19 mouse cellular contexts compared by ENCODE assay signal in the genomic region with DNA sequence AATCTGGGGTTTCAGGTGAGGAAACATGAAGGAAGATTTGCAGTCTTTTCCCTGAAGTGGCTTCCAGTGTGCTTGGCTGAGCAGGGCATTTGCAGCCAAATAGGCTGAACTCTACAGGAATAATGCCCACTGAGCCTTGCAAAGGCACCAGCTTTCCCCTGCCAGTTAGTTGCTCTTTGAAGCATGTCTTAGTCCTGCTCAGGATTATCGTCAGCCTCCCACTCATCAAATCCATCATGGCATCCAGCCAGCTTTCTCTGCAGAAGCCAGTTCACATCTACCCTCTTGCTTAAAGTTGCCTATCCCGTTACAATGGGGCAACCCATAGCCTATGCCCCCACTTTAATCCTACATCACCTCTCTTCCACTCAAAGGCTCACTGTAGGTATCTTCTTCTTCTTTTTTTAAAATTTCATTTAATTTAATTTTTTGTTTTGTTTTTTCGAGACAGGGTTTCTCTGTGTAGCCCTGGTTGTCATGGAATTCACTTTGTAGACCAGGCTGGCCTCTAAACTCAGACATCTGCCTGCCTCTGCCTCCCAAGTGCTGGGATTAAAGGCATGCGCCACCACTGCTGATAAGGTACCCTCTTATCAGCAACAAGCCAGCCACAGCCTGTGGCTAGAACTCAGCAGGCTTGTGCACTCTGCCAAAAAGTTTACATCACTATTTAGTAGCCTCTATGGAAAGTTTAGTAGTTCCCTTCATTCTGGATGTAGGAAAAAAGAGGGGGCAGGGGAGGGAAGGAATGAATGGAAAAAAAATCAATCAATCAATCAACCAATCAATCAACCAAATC. TPM values are rescaled to one million over a fixed set of nuclear protein-coding genes. Genes with fewer than 3 reads are reported as not detected.
A peak's percentile ranks its signal among the peaks of the same experiment; 100 is the strongest.
DNase-seq lines count a peak whose midpoint lies in the region; ATAC-seq lines count a peak whose summit lies in the region.
"Had no signal": no experiment of that assay in that cellular context is flagged by ENCODE, and none has a peak within 500 bp of the region (broad histone marks: within the 10 kb centered on the region; RNA-seq: fewer than 3 reads in every experiment).

No protein-coding gene starts in this region.

- H3K36me3 ChIP-seq in forebrain, embryonic 14.5 days (ENCODE audit: control insufficient read depth, insufficient read depth, low read length), result no peaks in the 10 kb centered on the region
- no peaks in the 10 kb centered on the region for H3K36me3 ChIP-seq in forebrain, embryonic 15.5 days
- no peaks in the 10 kb centered on the region for H3K36me3 ChIP-seq in midbrain, embryonic 14.5 days (ENCODE audit: control insufficient read depth, insufficient read depth, low read length)
- no peaks in the 10 kb centered on the region for H3K36me3 ChIP-seq in midbrain, embryonic 13.5 days
- H3K36me3 ChIP-seq: embryonic facial prominence, embryonic 13.5 days; forebrain, embryonic 10.5 days; heart, embryonic 12.5 days had no signal

- ATAC-seq in forebrain, embryonic 14.5 days, result no peak
- ATAC-seq in forebrain, embryonic 15.5 days (replicated peaks), result no peak
- ATAC-seq in midbrain, embryonic 14.5 days (ENCODE audit: low FRiP score, low TSS enrichment), result no peak
- no peak for ATAC-seq in midbrain, embryonic 13.5 days
- ATAC-seq: hindbrain, embryonic 16.5 days; liver, postnatal 0 days had no signal

- no peak overlapping the region for H3K4me2 ChIP-seq in forebrain, embryonic 14.5 days (ENCODE audit: low read length)
- H3K4me2 ChIP-seq in forebrain, embryonic 15.5 days (replicated peaks), result no peak overlapping the region
- no peak overlapping the region for H3K4me2 ChIP-seq in midbrain, embryonic 14.5 days (ENCODE audit: low read length)
- no peak overlapping the region for H3K4me2 ChIP-seq in midbrain, embryonic 13.5 days (replicated peaks)
- H3K4me2 ChIP-seq: embryonic facial prominence, embryonic 13.5 days; heart, embryonic 12.5 days had no signal

- no peaks in the 10 kb centered on the region for H3K9me3 ChIP-seq in forebrain, embryonic 14.5 days (replicated peaks; ENCODE audit: control insufficient read depth, low read length)
- H3K9me3 ChIP-seq in forebrain, embryonic 15.5 days, result no peaks in the 10 kb centered on the region
- no peaks in the 10 kb centered on the region for H3K9me3 ChIP-seq in midbrain, embryonic 14.5 days (ENCODE audit: control insufficient read depth, low read length)
- no peaks in the 10 kb centered on the region for H3K9me3 ChIP-seq in midbrain, embryonic 13.5 days
- H3K9me3 ChIP-seq: embryonic facial prominence, embryonic 13.5 days; forebrain, embryonic 10.5 days had no signal

- no peak overlapping the region for H3K4me3 ChIP-seq in forebrain, embryonic 14.5 days (ENCODE audit: low read depth, low read length)
- no peak overlapping the region for H3K4me3 ChIP-seq in forebrain, embryonic 15.5 days
- H3K4me3 ChIP-seq in midbrain, embryonic 14.5 days (replicated peaks; ENCODE audit: low read depth, low read length), result no peak overlapping the region
- no peak overlapping the region for H3K4me3 ChIP-seq in midbrain, embryonic 13.5 days (replicated peaks)
- H3K4me3 ChIP-seq: embryonic facial prominence, embryonic 13.5 days; forebrain, embryonic 10.5 days; heart, embryonic 12.5 days had no signal

- H3K27me3 ChIP-seq in forebrain, embryonic 14.5 days (replicated peaks; ENCODE audit: control insufficient read depth, insufficient read depth, low read length), result no peaks in the 10 kb centered on the region
- H3K27me3 ChIP-seq in forebrain, embryonic 15.5 days, result no peaks in the 10 kb centered on the region
- H3K27me3 ChIP-seq in midbrain, embryonic 14.5 days (ENCODE audit: control insufficient read depth, insufficient read depth, low read length), result no peaks in the 10 kb centered on the region
- H3K27me3 ChIP-seq in midbrain, embryonic 13.5 days, result no peaks in the 10 kb centered on the region
- H3K27me3 ChIP-seq: embryonic facial prominence, embryonic 13.5 days; heart, embryonic 12.5 days had no signal

- peak; percentile 13 for DNase-seq in forebrain, embryonic 14.5 days (ENCODE audit: low spot score)
- DNase-seq in midbrain, embryonic 14.5 days, result peak; percentile 42
- peak; percentile 56 for DNase-seq in gonadal fat pad, adult 2 months (ENCODE audit: low read depth)
- peak; percentile 40 for DNase-seq in retina, postnatal 7 days (ENCODE audit: low read depth, low spot score)
- no peak for DNase-seq in layer of hippocampus, postnatal 14 days (ENCODE audit: low spot score in 2 of 2)
- no peak for DNase-seq in embryo, embryonic 11 days
- DNase-seq: B cell, adult 2 months; gastrocnemius, postnatal 25 days; heart, postnatal 36 days; liver; liver, postnatal 0 days had no signal

- H3K27ac ChIP-seq in forebrain, embryonic 14.5 days (ENCODE audit: low read depth, low read length), result no peak overlapping the region
- H3K27ac ChIP-seq in forebrain, embryonic 15.5 days (replicated peaks), result no peak overlapping the region
- no peak overlapping the region for H3K27ac ChIP-seq in midbrain, embryonic 14.5 days (replicated peaks; ENCODE audit: low read depth, low read length)
- no peak overlapping the region for H3K27ac ChIP-seq in midbrain, embryonic 13.5 days
- H3K27ac ChIP-seq: embryonic facial prominence, embryonic 13.5 days; forebrain, embryonic 10.5 days had no signal

- no peak overlapping the region for H3K9ac ChIP-seq in forebrain, embryonic 14.5 days (ENCODE audit: low read length)
- no peak overlapping the region for H3K9ac ChIP-seq in forebrain, embryonic 15.5 days (replicated peaks)
- H3K9ac ChIP-seq in midbrain, embryonic 14.5 days (replicated peaks; ENCODE audit: low read length), result no peak overlapping the region
- no peak overlapping the region for H3K9ac ChIP-seq in midbrain, embryonic 13.5 days (replicated peaks)
- H3K9ac ChIP-seq: embryonic facial prominence, embryonic 13.5 days; heart, embryonic 12.5 days; liver, postnatal 0 days had no signal

- H3K4me1 ChIP-seq in forebrain, embryonic 14.5 days (ENCODE audit: control insufficient read depth, insufficient read depth, low read length), result no peaks in the 10 kb centered on the region
- H3K4me1 ChIP-seq in forebrain, embryonic 15.5 days, result no peaks in the 10 kb centered on the region
- no peaks in the 10 kb centered on the region for H3K4me1 ChIP-seq in midbrain, embryonic 14.5 days (ENCODE audit: control insufficient read depth, insufficient read depth, low read length)
- H3K4me1 ChIP-seq in midbrain, embryonic 13.5 days (replicated peaks), result no peaks in the 10 kb centered on the region
- H3K4me1 ChIP-seq: embryonic facial prominence, embryonic 13.5 days; forebrain, embryonic 10.5 days; heart, embryonic 12.5 days had no signal

- WGBS in forebrain, embryonic 14.5 days, result 61% methylated on average over 4 of the region's 4 CpGs
- 60% methylated on average over 4 of the region's 4 CpGs for WGBS in forebrain, embryonic 15.5 days
- 63% methylated on average over 4 of the region's 4 CpGs for WGBS in midbrain, embryonic 14.5 days
- WGBS in midbrain, embryonic 13.5 days, result 69% methylated on average over 4 of the region's 4 CpGs

RNA-seq across cellular contexts. Expression of a gene that starts 9.6 kb away (rescaled TPM):
- 14.3 and 15.5 TPM in 2 replicates for polyA plus RNA-seq in forebrain, embryonic 14.5 days (2014; fragmentation: Nextera tagmentation; extraction: Ambion mirVana)
- polyA plus RNA-seq in forebrain, embryonic 15.5 days (2015; fragmentation: Nextera tagmentation; extraction: Ambion mirVana), result 9.8 and 10.6 TPM in 2 replicates
- polyA plus RNA-seq in midbrain, embryonic 14.5 days (2014; fragmentation: Nextera tagmentation; extraction: Ambion mirVana), result 18.8 and 19.1 TPM in 2 replicates
- 9.9 and 11.2 TPM in 2 replicates for polyA plus RNA-seq in midbrain, embryonic 13.5 days (2015; fragmentation: Nextera tagmentation; extraction: Ambion mirVana)
- 18.2 and 22.7 TPM in 2 replicates for polyA plus RNA-seq in gonadal fat pad, adult 2 months (2012; rRNA removed)
- 10 to 100 TPM; 77.4 to 79.8 TPM for total RNA-seq in layer of hippocampus, postnatal 14 days (2021)

RNA-seq across cellular contexts. Expression of a gene that starts 34.4 kb away (rescaled TPM):
- polyA plus RNA-seq in forebrain, embryonic 14.5 days (2014; fragmentation: Nextera tagmentation; extraction: Ambion mirVana), result 1.9 and 2.2 TPM in 2 replicates
- polyA plus RNA-seq in forebrain, embryonic 15.5 days (2015; fragmentation: Nextera tagmentation; extraction: Ambion mirVana), result 0.95 and 2.0 TPM in 2 replicates
- 0.66 and 0.78 TPM in 2 replicates for polyA plus RNA-seq in midbrain, embryonic 14.5 days (2014; fragmentation: Nextera tagmentation; extraction: Ambion mirVana)
- 0.57 and 0.93 TPM in 2 replicates for polyA plus RNA-seq in midbrain, embryonic 13.5 days (2015; fragmentation: Nextera tagmentation; extraction: Ambion mirVana)
- polyA plus RNA-seq in gonadal fat pad, adult 2 months (2012; rRNA removed), result 0.36 and 1.4 TPM in 2 replicates
- total RNA-seq in layer of hippocampus, postnatal 14 days (2021), result 1 to 10 TPM; 1.1 to 2.1 TPM
- total RNA-seq: common myeloid progenitor, adult 5-6 weeks; gastrocnemius, postnatal 25 days; heart, postnatal 36 days had no signal
- polyA plus RNA-seq: liver, postnatal 0 days; small intestine, adult 2 months had no signal

Comparison
In these comparisons a context has a peak if more than half of its experiments do, and no peak if none do; other contexts are left out.
1. DNase-seq: peak in forebrain, embryonic 14.5 days (single experiment), midbrain, embryonic 14.5 days (single experiment), gonadal fat pad, adult 2 months (single experiment) and retina, postnatal 7 days (single experiment); none in layer of hippocampus, postnatal 14 days (0 of 2) and embryo, embryonic 11 days (single experiment).